Mouse (Mus musculus): ENCODE results near the gene A030005K14Rik.

A030005K14Rik gene

GRCm38 (mm10) chr1:83036892-83037667, 22.1 kb downstream of the A030005K14Rik start:
- no peak for DNase-seq (ENCODE audit: low spot score in 2 of 2)

- no peak for DNase-seq (ENCODE audit: low spot score in 2 of 2)
Observed at GRCm38 (mm10) chr1:83034509-83034908, 24.7 kb downstream of the A030005K14Rik start.

- DNase-seq (ENCODE audit: low spot score in 2 of 2): no peak
Observed at GRCm38 (mm10) chr1:83032508-83032907, 26.7 kb downstream of the A030005K14Rik start.

GRCm38 (mm10) chr1:83031950-83032349, 27.2 kb downstream of the A030005K14Rik start:
- DNase-seq (ENCODE audit: low spot score in 2 of 2): no peak

- no peak for DNase-seq (ENCODE audit: low spot score in 2 of 2)
Observed at GRCm38 (mm10) chr1:83016556-83016955, 42.6 kb downstream of the A030005K14Rik start.

- no peak for DNase-seq (ENCODE audit: low spot score in 2 of 2)
Observed at GRCm38 (mm10) chr1:83015329-83015879, 43.8 kb downstream of the A030005K14Rik start.

GRCm38 (mm10) chr1:83014477-83014876, 44.7 kb downstream of the A030005K14Rik start:
- no peak for DNase-seq (ENCODE audit: low spot score in 2 of 2)
